Mouse (Mus musculus) liver, embryonic 11.5 days (tissue): ENCODE data around the gene Prrg2. TPM values are rescaled to one million over a fixed set of nuclear protein-coding genes. Genes with fewer than 3 reads are reported as not detected.

ENCODE experiments used
- ATAC-seq: fragments of 200-750 bp; cut with Nextera tagmentation; replicated peaks from 2 replicates; pipeline ENCODE4 v1.8.0; 2017; ENCODE audit warnings: moderate number of reproducible peaks, mild to moderate bottlenecking, moderate TSS enrichment, moderate library complexity; ENCODE audit not compliant: low FRiP score
- DNase-seq: peaks from one replicate; pipeline ENCODE4 v3.0.0-alpha.2; 2017; ENCODE audit warnings: low spot score
- H3K27ac ChIP-seq: fragments of 300-500 bp; sonication (generic); 2 replicates; pipeline ENCODE4 v1.5.1; 2014; ENCODE audit warnings: mild to moderate bottlenecking, low read depth, low read length, control low read depth
- H3K27me3 ChIP-seq: fragments of 300-500 bp; sonication (generic); replicated peaks from 2 replicates; pipeline ENCODE4 v1.6.1; 2014; ENCODE audit warnings: low read length, mixed read lengths; ENCODE audit not compliant: control insufficient read depth, insufficient read depth
- H3K36me3 ChIP-seq: fragments of 300-500 bp; sonication (generic); 2 replicates; pipeline ENCODE4 v1.6.1; 2014; ENCODE audit warnings: mild to moderate bottlenecking, low read length, moderate library complexity, mixed read lengths; ENCODE audit not compliant: control insufficient read depth, insufficient read depth
- H3K4me1 ChIP-seq: fragments of 300-500 bp; sonication (generic); replicated peaks from 2 replicates; pipeline ENCODE4 v1.6.1; 2014; ENCODE audit warnings: low read length, mixed read lengths; ENCODE audit not compliant: control insufficient read depth, insufficient read depth
- H3K4me2 ChIP-seq: fragments of 300-500 bp; sonication (generic); 2 replicates; pipeline ENCODE4 v1.6.1; 2014; ENCODE audit warnings: mild to moderate bottlenecking, control low read depth, moderate library complexity
- H3K4me3 ChIP-seq: fragments of 300-500 bp; sonication (generic); 2 replicates; pipeline ENCODE4 v1.5.1; 2014; ENCODE audit warnings: low read depth, low read length, control low read depth
- H3K9ac ChIP-seq: fragments of 300-500 bp; sonication (generic); 2 replicates; pipeline ENCODE4 v1.6.1; 2014; ENCODE audit warnings: low read depth, low read length, control low read depth
- H3K9me3 ChIP-seq: fragments of 300-500 bp; sonication (generic); 2 replicates; pipeline ENCODE4 v1.6.1; 2016; ENCODE audit warnings: low read length, inconsistent platforms, mixed read lengths; ENCODE audit not compliant: control insufficient read depth
- WGBS: fragments of 180-500 bp; shearing (Covaris S2); extraction: QIAGEN DNeasy Blood & Tissue Kit; methylation state at CpG from one replicate; pipeline ENCODE4 v1.1.7; 2014; 5-methylcytosine and 5-hydroxymethylcytosine counted together
- polyA plus RNA-seq: library from polyadenylated mRNA; unstranded; fragments of >200 nt; fragmentation: Nextera tagmentation; extraction: Ambion mirVana; gene quantifications from 2 replicates; pipeline ENCODE4 v1.2.1, GENCODE M21; 2014

The Prrg2 gene
- polyA plus RNA-seq, 1 experiment from 2014 or later: 12.4 TPM

- WGBS: 91% methylated on average over 9 of the region's 9 CpGs
- Histone ChIP-seq H3K4me1 (no peaks in the 10 kb centered on the region), H3K9ac (no peak overlapping the region), H3K27ac (no peak overlapping the region), H3K4me2 (no peak overlapping the region), H3K36me3 (peaks cover 77% of the 10 kb centered on the region), H3K9me3 (no peaks in the 10 kb centered on the region), H3K4me3 (no peak overlapping the region), H3K27me3 (no peaks in the 10 kb centered on the region)
- DNase-seq (no peak), ATAC-seq (no peak)
Measured at GRCm38 (mm10) chr7:45040851-45041250, 21.6 kb downstream of the Prrg2 start.

DNA sequence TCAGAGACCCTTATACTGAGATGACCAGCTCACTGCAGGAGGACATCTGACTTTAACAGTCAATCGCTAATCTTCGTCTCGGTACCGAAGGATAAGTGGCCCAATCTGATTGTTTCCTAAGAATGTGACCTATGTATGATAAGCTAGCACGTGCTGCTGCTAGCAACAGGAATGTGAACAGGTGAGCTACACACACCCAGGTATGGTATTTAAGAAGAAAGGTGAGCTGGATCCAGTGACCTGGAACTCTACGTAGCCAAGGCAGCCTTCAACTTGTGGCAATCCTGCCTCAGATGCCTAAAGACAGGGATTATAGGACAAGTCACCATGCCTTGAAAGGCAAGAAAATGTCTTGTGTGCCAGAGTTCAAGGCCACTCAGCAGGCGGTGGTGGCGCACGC, 24.1 kb downstream of the Prrg2 start:
- WGBS: 90% methylated on average over 9 of the region's 9 CpGs
- H3K36me3 ChIP-seq: peaks cover 75% of the 10 kb centered on the region

GRCm38 (mm10) chr7:45037720-45038361, 24.6 kb downstream of the Prrg2 start:
- H3K4me1 ChIP-seq: no peaks in the 10 kb centered on the region
- no peaks in the 10 kb centered on the region for H3K27me3 ChIP-seq
- no peak overlapping the region for H3K27ac ChIP-seq
- H3K9me3 ChIP-seq: no peaks in the 10 kb centered on the region
- DNase-seq (peak; percentile 66), ATAC-seq (0 out of 2 replicates have a peak, but pooled peaks have one; percentile 66)
- WGBS: 63% methylated on average over 7 of the region's 7 CpGs
- H3K4me3 ChIP-seq: no peak overlapping the region; the same call in 1 of the 2 replicates
- H3K4me2 ChIP-seq: no peak overlapping the region
- peaks cover 75% of the 10 kb centered on the region for H3K36me3 ChIP-seq
- no peak overlapping the region for H3K9ac ChIP-seq

More for the DNA sequence above, 24.1 kb downstream of the Prrg2 start:
- H3K27me3 ChIP-seq: no peaks in the 10 kb centered on the region
- ATAC-seq (no peak), DNase-seq (no peak)
- no peak overlapping the region for H3K9ac ChIP-seq
- no peak overlapping the region for H3K27ac ChIP-seq
- no peak overlapping the region for H3K4me3 ChIP-seq
- no peak overlapping the region for H3K4me2 ChIP-seq
- no peaks in the 10 kb centered on the region for H3K9me3 ChIP-seq
- H3K4me1 ChIP-seq: no peaks in the 10 kb centered on the region

DNA sequence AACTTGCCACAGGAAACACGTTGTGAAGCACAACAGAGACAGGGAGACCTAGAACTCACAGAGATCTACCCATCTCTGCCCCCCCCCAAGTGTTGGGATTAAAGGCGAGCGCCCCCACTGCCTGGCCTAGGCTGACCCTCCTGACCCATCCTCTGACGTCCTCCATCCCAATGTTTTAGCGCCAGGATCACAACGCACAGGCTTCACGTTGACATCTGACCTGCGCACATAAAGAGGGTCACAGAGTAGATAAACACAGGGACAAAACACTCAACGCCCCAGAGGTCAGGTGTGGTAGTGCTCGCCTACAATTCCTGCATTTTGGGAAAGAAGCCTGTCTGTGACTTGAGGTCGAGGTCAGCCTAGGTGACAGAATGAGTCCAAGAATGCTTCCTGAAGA, 25.8 kb downstream of the Prrg2 start:
- H3K36me3 ChIP-seq: peaks cover 78% of the 10 kb centered on the region

DNA sequence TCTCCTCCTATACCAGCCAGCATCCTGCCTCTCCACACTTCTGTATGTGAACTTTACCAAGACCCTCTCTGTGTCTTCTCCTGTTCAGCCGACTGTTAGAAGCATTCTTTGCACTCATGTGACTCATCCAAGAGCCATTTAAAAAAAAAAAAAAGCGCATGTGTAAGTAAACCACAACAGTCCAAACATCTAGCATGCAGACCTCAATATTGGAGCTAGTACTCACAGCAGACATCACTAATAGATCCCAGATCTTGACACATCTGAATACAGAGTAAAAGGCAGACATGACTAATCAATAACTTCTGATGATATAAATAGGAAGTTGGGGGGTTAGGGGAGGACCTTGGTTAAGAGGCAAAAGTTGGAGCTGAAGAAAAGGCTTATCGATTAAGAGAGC, 26.8 kb downstream of the Prrg2 start:
- ATAC-seq: no peak
- H3K27ac ChIP-seq: no peak overlapping the region
- H3K27me3 ChIP-seq: no peaks in the 10 kb centered on the region
- H3K36me3 ChIP-seq: peaks cover 79% of the 10 kb centered on the region
- WGBS: 85% methylated on average over 3 of the region's 3 CpGs
- no peak for DNase-seq
- no peak overlapping the region for H3K4me2 ChIP-seq
- no peaks in the 10 kb centered on the region for H3K9me3 ChIP-seq
- no peak overlapping the region for H3K9ac ChIP-seq
- H3K4me1 ChIP-seq: no peaks in the 10 kb centered on the region
- no peak overlapping the region for H3K4me3 ChIP-seq

More for the DNA sequence above, 25.8 kb downstream of the Prrg2 start:
- no peaks in the 10 kb centered on the region for H3K27me3 ChIP-seq
- DNase-seq (no peak), ATAC-seq (no peak)
- no peak overlapping the region for H3K4me2 ChIP-seq
- WGBS: 86% methylated on average over 11 of the region's 11 CpGs
- no peak overlapping the region for H3K9ac ChIP-seq
- no peaks in the 10 kb centered on the region for H3K4me1 ChIP-seq
- H3K27ac ChIP-seq: no peak overlapping the region
- no peaks in the 10 kb centered on the region for H3K9me3 ChIP-seq
- H3K4me3 ChIP-seq: no peak overlapping the region

DNA sequence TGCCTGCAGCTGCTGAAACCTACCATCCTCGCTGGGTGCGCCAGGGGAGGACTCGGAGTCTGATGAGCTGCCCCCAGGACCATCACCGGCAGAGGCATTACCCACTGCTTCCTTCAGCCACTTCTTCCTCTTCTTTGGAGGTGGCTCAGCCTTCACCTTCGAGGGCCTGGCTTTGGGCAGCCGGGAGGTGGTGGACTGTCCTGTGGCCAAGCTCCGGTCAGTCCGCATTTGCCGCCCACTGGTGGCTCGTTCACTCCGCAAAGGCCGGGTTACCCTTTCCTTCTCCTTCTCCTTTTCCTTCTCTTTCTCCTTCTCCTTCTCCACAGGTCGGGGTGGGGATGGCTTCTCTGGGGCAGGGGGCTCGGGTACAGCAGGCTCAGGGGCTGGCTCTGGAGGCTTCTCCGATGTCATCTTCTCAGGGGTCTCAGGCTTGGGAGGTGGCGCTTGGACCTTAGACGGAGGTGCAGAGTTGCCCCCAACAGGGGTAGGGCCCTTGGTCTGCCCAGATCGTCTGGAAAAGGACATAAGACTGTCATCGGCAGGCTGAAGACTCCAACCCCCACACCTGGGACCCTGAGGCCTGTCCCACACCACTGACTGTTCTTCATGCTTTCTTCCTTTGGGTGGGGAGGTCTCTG, 28.6 kb downstream of the Prrg2 start:
- peaks cover 76% of the 10 kb centered on the region for H3K36me3 ChIP-seq
- H3K4me3 ChIP-seq: no peak overlapping the region
- no peak for DNase-seq
- no peak overlapping the region for H3K9ac ChIP-seq
- no peaks in the 10 kb centered on the region for H3K4me1 ChIP-seq
- 91% methylated on average over 19 of the region's 19 CpGs for WGBS
- no peak for ATAC-seq
- no peaks in the 10 kb centered on the region for H3K27me3 ChIP-seq
- H3K27ac ChIP-seq: no peak overlapping the region
- H3K9me3 ChIP-seq: no peaks in the 10 kb centered on the region
- no peak overlapping the region for H3K4me2 ChIP-seq

- H3K9me3 ChIP-seq: no peaks in the 10 kb centered on the region
- no peak overlapping the region for H3K4me2 ChIP-seq
- H3K9ac ChIP-seq: no peak overlapping the region
- no peak overlapping the region for H3K27ac ChIP-seq
- WGBS: 90% methylated on average over 8 of the region's 8 CpGs
- peaks cover 67% of the 10 kb centered on the region for H3K36me3 ChIP-seq
- H3K4me3 ChIP-seq: no peak overlapping the region
- ATAC-seq (no peak), DNase-seq (no peak)
- H3K4me1 ChIP-seq: no peaks in the 10 kb centered on the region
- no peaks in the 10 kb centered on the region for H3K27me3 ChIP-seq
Measured at GRCm38 (mm10) chr7:45030857-45031256, 31.6 kb downstream of the Prrg2 start.

- Histone ChIP-seq H3K4me1 (no peaks in the 10 kb centered on the region; the same call in 1 of the 2 replicates), H3K9me3 (no peaks in the 10 kb centered on the region), H3K4me2 (no peak overlapping the region), H3K27me3 (no peaks in the 10 kb centered on the region), H3K9ac (no peak overlapping the region), H3K4me3 (no peak overlapping the region), H3K36me3 (peaks cover 65% of the 10 kb centered on the region), H3K27ac (no peak overlapping the region)
- DNase-seq: no peak
- ATAC-seq: no peak
- 92% methylated on average over 6 of the region's 6 CpGs for WGBS
Measured at GRCm38 (mm10) chr7:45029995-45030394, 32.5 kb downstream of the Prrg2 start.

DNA sequence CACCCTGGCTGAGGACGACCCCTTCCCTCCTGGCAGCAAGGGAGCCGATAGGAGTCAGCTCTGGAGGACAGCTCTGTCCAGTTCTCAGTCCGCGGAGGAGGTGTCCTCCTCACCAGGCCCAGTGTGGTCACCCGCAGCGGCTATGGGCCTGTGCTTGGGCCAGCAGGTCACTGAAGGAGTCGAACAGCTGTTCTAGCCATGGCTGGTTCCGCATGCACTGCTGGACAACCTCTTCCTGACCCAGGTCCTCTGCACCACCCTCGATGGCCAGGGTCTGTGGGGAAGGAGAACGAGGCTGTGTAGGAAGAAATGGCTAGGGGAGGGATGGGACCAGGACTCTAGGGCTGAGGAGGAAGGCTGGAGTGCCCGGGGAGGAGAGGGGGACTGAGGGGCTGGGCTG, 34.1 kb downstream of the Prrg2 start:
- no peak overlapping the region for H3K4me2 ChIP-seq
- no peak for ATAC-seq
- H3K36me3 ChIP-seq: peaks cover 48% of the 10 kb centered on the region
- H3K9me3 ChIP-seq: no peaks in the 10 kb centered on the region
- no peaks in the 10 kb centered on the region for H3K27me3 ChIP-seq
- H3K4me1 ChIP-seq: no peaks in the 10 kb centered on the region; the same call in 1 of the 2 replicates
- 90% methylated on average over 11 of the region's 11 CpGs for WGBS
- H3K27ac ChIP-seq: no peak overlapping the region
- no peak overlapping the region for H3K9ac ChIP-seq
- H3K4me3 ChIP-seq: no peak overlapping the region
- no peak for DNase-seq
